Mouse (Mus musculus) lung, postnatal 0 days (tissue): ENCODE data around the gene Kctd6. TPM values are rescaled to one million over a fixed set of nuclear protein-coding genes. Genes with fewer than 3 reads are reported as not detected.

ENCODE experiments used
- ATAC-seq: fragments of 200-750 bp; cut with Nextera tagmentation; 2 replicates; pipeline ENCODE4 v1.8.0; 2017; ENCODE audit warnings: moderate library complexity
- DNase-seq: peaks from one replicate; pipeline ENCODE4 v3.0.0-alpha.2; 2016; ENCODE audit warnings: low spot score
- H3K27ac ChIP-seq: fragments of 300-500 bp; sonication (generic); 2 replicates; pipeline ENCODE4 v1.5.1; 2014; ENCODE audit warnings: antibody characterized with exemption, mild to moderate bottlenecking, low read length, mixed read lengths
- H3K27me3 ChIP-seq: fragments of 300-500 bp; sonication (generic); replicated peaks from 2 replicates; pipeline ENCODE4 v1.6.1; 2014; ENCODE audit warnings: low read length, mixed read lengths; ENCODE audit not compliant: insufficient read depth
- H3K36me3 ChIP-seq: fragments of 300-500 bp; sonication (generic); 2 replicates; pipeline ENCODE4 v1.6.1; 2014; ENCODE audit warnings: low read length, mixed read lengths; ENCODE audit not compliant: insufficient read depth
- H3K4me1 ChIP-seq: fragments of 300-500 bp; sonication (generic); 2 replicates; pipeline ENCODE4 v1.6.1; 2014; ENCODE audit warnings: antibody characterized with exemption, low read depth, low read length, mixed read lengths; ENCODE audit not compliant: insufficient read depth
- H3K4me2 ChIP-seq: fragments of 300-500 bp; sonication (generic); replicated peaks from 2 replicates; pipeline ENCODE4 v1.6.1; 2014; ENCODE audit warnings: low read depth, mild to moderate bottlenecking, low read length, moderate library complexity, mixed read lengths
- H3K4me3 ChIP-seq: fragments of 300-500 bp; sonication (generic); 2 replicates; pipeline ENCODE4 v1.5.1; 2014; ENCODE audit warnings: low read depth, low read length
- H3K9ac ChIP-seq: fragments of 300-500 bp; sonication (generic); replicated peaks from 2 replicates; pipeline ENCODE4 v1.6.1; 2014; ENCODE audit warnings: low read depth, mild to moderate bottlenecking
- H3K9me3 ChIP-seq: fragments of 300-500 bp; sonication (generic); 2 replicates; pipeline ENCODE4 v1.6.1; 2016; ENCODE audit warnings: low read length, mixed read lengths
- CTCF ChIP-seq: IDR thresholded peaks from 2 replicates; pipeline ENCODE4 v1.5.1; 2016; ENCODE audit warnings: antibody characterized with exemption, mild to moderate bottlenecking
- EP300 ChIP-seq: IDR thresholded peaks from 2 replicates; pipeline ENCODE4 v1.6.1; 2016; ENCODE audit warnings: antibody characterized with exemption, mild to moderate bottlenecking, control low read depth
- WGBS: fragments of 180-500 bp; shearing (Covaris S2); extraction: QIAGEN DNeasy Blood & Tissue Kit; methylation state at CpG from one replicate; pipeline ENCODE4 v1.1.7; 2014; 5-methylcytosine and 5-hydroxymethylcytosine counted together
- polyA plus RNA-seq: library from polyadenylated mRNA; unstranded; fragments of >200 nt; fragmentation: Nextera tagmentation; extraction: Ambion mirVana; gene quantifications from 2 replicates; pipeline ENCODE4 v1.2.1, GENCODE M21; 2015

Gene Kctd6
- polyA plus RNA-seq, 1 experiment from 2014 or later: 19.5 TPM

- no peaks in the 10 kb centered on the region for H3K36me3 ChIP-seq
- no peaks in the 10 kb centered on the region for H3K9me3 ChIP-seq
- TF ChIP-seq EP300 (no peak), CTCF (no peak)
- 66% methylated on average over 5 of the region's 5 CpGs for WGBS
- no peaks in the 10 kb centered on the region for H3K4me1 ChIP-seq
- no peak for ATAC-seq
- no peaks in the 10 kb centered on the region for H3K27me3 ChIP-seq
- H3K4me3 ChIP-seq: no peak overlapping the region
- H3K9ac ChIP-seq: no peak overlapping the region
- no peak for DNase-seq
- H3K27ac ChIP-seq: no peak overlapping the region
- H3K4me2 ChIP-seq: no peak overlapping the region
These were observed 13.2 kb upstream of the Kctd6 start for GRCm38 (mm10) chr14:8200769-8201168.

- no peaks in the 10 kb centered on the region for H3K9me3 ChIP-seq
- H3K27me3 ChIP-seq: no peaks in the 10 kb centered on the region
- TF ChIP-seq CTCF (no peak), EP300 (no peak)
- no peaks in the 10 kb centered on the region for H3K4me1 ChIP-seq
- H3K9ac ChIP-seq: no peak overlapping the region
- H3K36me3 ChIP-seq: no peaks in the 10 kb centered on the region
- no peak for DNase-seq
- no peak overlapping the region for H3K4me3 ChIP-seq
- no peak overlapping the region for H3K27ac ChIP-seq
- no peak overlapping the region for H3K4me2 ChIP-seq
- no peak for ATAC-seq
- 75% methylated on average over 3 of the region's 3 CpGs for WGBS
These were observed 12.2 kb upstream of the Kctd6 start for GRCm38 (mm10) chr14:8201715-8202114.

- no peaks in the 10 kb centered on the region for H3K9me3 ChIP-seq
- H3K4me3 ChIP-seq: no peak overlapping the region
- no peaks in the 10 kb centered on the region for H3K36me3 ChIP-seq
- no peak for ATAC-seq
- no peak for DNase-seq
- 45% methylated on average over 9 of the region's 9 CpGs for whole genome bisulfite sequencing
- no peak overlapping the region for H3K4me2 ChIP-seq
- H3K4me1 ChIP-seq: no peaks in the 10 kb centered on the region
- H3K27me3 ChIP-seq: no peaks in the 10 kb centered on the region
- TF ChIP-seq CTCF: no peak
- TF ChIP-seq EP300: no peak
- no peak overlapping the region for H3K9ac ChIP-seq
- no peak overlapping the region for H3K27ac ChIP-seq
These were observed 7.6 kb upstream of the Kctd6 start for GRCm38 (mm10) chr14:8206179-8206910.

GRCm38 (mm10) chr14:8207105-8207504, 6.8 kb upstream of the Kctd6 start:
- Histone ChIP-seq H3K9ac (no peak overlapping the region), H3K4me1 (no peaks in the 10 kb centered on the region), H3K27ac (no peak overlapping the region), H3K36me3 (no peaks in the 10 kb centered on the region), H3K9me3 (no peaks in the 10 kb centered on the region), H3K27me3 (no peaks in the 10 kb centered on the region), H3K4me2 (no peak overlapping the region), H3K4me3 (no peak overlapping the region)
- TF ChIP-seq CTCF (no peak), EP300 (no peak)
- DNase-seq (no peak), ATAC-seq (no peak)
- WGBS: 38% methylated on average over 5 of the region's 5 CpGs

GRCm38 (mm10) chr14:8207543-8207942, 6.4 kb upstream of the Kctd6 start:
- Histone ChIP-seq H3K4me2 (no peak overlapping the region), H3K27me3 (no peaks in the 10 kb centered on the region), H3K9ac (no peak overlapping the region), H3K27ac (no peak overlapping the region), H3K4me1 (no peaks in the 10 kb centered on the region), H3K9me3 (no peaks in the 10 kb centered on the region), H3K36me3 (no peaks in the 10 kb centered on the region), H3K4me3 (no peak overlapping the region)
- DNase-seq (no peak), ATAC-seq (no peak)
- 87% methylated on average over 5 of the region's 5 CpGs for WGBS
- no peak for TF ChIP-seq CTCF
- TF ChIP-seq EP300: no peak

- Histone ChIP-seq H3K27me3 (no peaks in the 10 kb centered on the region), H3K27ac (no peak overlapping the region), H3K9ac (no peak overlapping the region), H3K4me2 (no peak overlapping the region), H3K4me1 (no peaks in the 10 kb centered on the region), H3K4me3 (no peak overlapping the region), H3K9me3 (no peaks in the 10 kb centered on the region), H3K36me3 (no peaks in the 10 kb centered on the region)
- TF ChIP-seq CTCF (no peak), EP300 (no peak)
- ATAC-seq (no peak), DNase-seq (no peak)
- WGBS: 55% methylated on average over 3 of the region's 3 CpGs
These were observed 5.1 kb upstream of the Kctd6 start for GRCm38 (mm10) chr14:8208876-8209275.

GRCm38 (mm10) chr14:8209896-8210295, 4.0 kb upstream of the Kctd6 start:
- no peak for ATAC-seq
- no peak overlapping the region for H3K4me2 ChIP-seq
- 90% methylated on average over 2 of the region's 2 CpGs for WGBS

More at GRCm38 (mm10) chr14:8209896-8210295, 4.0 kb upstream of the Kctd6 start:
- peaks cover 2% of the 10 kb centered on the region; the same call in 1 of the 2 replicates for H3K4me1 ChIP-seq
- H3K27ac ChIP-seq: no peak overlapping the region
- DNase-seq: no peak
- H3K9ac ChIP-seq: no peak overlapping the region
- H3K9me3 ChIP-seq: no peaks in the 10 kb centered on the region
- no peaks in the 10 kb centered on the region for H3K27me3 ChIP-seq
- no peaks in the 10 kb centered on the region for H3K36me3 ChIP-seq
- no peak for TF ChIP-seq CTCF
- no peak for TF ChIP-seq EP300
- no peak overlapping the region for H3K4me3 ChIP-seq
